Mouse (Mus musculus): Measurements from ENCODE around the gene Sec14l4. TPM values are rescaled to one million over a fixed set of nuclear protein-coding genes. Genes with fewer than 3 reads are reported as not detected.

Gene Sec14l4
- polyA plus RNA-seq, 1 experiment from 2014 or later = 35.9 TPM

DNA sequence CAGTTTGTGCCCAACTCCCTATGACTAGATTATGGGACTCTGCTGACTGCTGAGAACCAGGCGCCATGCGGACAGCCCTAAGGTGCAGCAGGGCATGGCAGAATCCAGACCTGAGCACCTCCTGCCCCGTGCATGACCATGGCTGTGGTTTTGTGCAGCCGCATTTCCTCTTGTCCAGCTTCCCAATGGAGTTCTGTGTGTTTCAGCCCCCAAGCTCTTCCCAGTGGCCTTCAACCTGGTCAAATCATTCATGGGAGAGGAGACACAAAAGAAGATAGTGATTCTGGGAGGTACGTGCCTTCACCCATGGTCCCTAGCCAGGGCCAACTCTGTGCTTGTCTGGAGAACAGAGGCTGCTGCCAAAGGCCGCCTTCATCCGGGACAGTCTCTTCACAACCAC lies 11.8 kb downstream of the Sec14l4 start:
- H3K4me3 ChIP-seq (ENCODE audit: low read depth, low read length) = no peak overlapping the region
- WGBS = 91% methylated on average over 7 of the region's 7 CpGs
- no peak overlapping the region for H3K9ac ChIP-seq (replicated peaks; ENCODE audit: low read depth)
- no peak overlapping the region for H3K27ac ChIP-seq (ENCODE audit: low read length)
- no peaks in the 10 kb centered on the region for H3K36me3 ChIP-seq (ENCODE audit: insufficient read depth, low read length)
- DNase-seq (ENCODE audit: low spot score) (no peak), ATAC-seq (no peak)
- no peak overlapping the region for H3K4me2 ChIP-seq (replicated peaks; ENCODE audit: low read depth, low read length)
- H3K4me1 ChIP-seq (ENCODE audit: insufficient read depth, low read depth, low read length) = no peaks in the 10 kb centered on the region
- TF ChIP-seq EP300 (IDR thresholded peaks at IDR 0.05) (no peak), CTCF (IDR thresholded peaks at IDR 0.05) (no peak)
- no peaks in the 10 kb centered on the region for H3K27me3 ChIP-seq (replicated peaks; ENCODE audit: insufficient read depth, low read length)
- H3K9me3 ChIP-seq (ENCODE audit: low read length) = no peaks in the 10 kb centered on the region

DNA sequence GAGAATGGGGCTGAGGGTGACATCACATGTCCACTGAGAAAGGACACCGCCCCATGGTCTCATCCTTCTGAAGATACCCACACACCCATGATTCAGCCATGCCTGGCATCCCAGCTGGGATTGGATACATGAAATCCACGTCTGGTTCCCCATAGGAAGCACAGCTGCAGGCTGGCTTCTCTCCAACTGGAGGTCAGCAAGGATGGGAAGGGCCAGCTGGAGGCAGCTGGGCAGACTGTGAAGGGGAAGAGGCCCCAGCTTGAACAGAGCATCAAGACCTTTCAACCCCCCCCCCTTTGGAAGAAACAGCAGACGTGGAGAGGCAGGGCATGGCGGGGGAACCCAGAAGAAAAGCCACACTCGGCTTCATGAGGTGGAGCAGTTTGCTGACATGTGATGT lies 15.3 kb downstream of the Sec14l4 start:
- H3K4me2 ChIP-seq (replicated peaks; ENCODE audit: low read depth, low read length) = no peak overlapping the region
- no peaks in the 10 kb centered on the region for H3K27me3 ChIP-seq (replicated peaks; ENCODE audit: insufficient read depth, low read length)
- H3K4me1 ChIP-seq (ENCODE audit: insufficient read depth, low read depth, low read length) = no peaks in the 10 kb centered on the region
- WGBS = 54% methylated on average over 5 of the region's 5 CpGs
- H3K27ac ChIP-seq (ENCODE audit: low read length) = no peak overlapping the region
- no peak overlapping the region for H3K9ac ChIP-seq (replicated peaks; ENCODE audit: low read depth)
- peak; percentile 45 for DNase-seq (ENCODE audit: low spot score)
- H3K9me3 ChIP-seq (ENCODE audit: low read length) = no peaks in the 10 kb centered on the region
- TF ChIP-seq CTCF (IDR thresholded peaks at IDR 0.05) (no peak), EP300 (IDR thresholded peaks at IDR 0.05) (no peak)
- ATAC-seq = peak; percentile 37
- no peak overlapping the region for H3K4me3 ChIP-seq (ENCODE audit: low read depth, low read length)
- no peaks in the 10 kb centered on the region for H3K36me3 ChIP-seq (ENCODE audit: insufficient read depth, low read length)

DNA sequence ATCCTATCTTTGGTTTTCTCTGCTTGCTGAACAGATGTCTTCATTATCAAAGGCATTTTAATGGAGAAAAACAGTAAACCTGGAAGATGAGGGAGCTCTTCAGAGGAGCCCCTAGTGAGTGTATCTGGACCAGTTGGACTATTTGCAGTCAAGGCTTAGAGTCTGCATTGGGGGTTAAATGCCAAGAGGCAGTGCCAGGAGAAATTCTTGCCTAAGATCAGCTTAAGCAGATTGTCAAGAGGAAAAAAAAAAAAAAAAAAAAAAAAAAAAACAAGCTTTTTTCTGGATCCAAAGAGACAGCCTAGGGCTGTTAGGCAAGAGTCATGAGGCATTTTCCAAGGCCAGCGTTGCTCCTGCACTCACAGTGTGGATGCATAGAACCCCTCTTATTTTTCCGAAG lies 16.5 kb downstream of the Sec14l4 start:
- H3K4me2 ChIP-seq (replicated peaks; ENCODE audit: low read depth, low read length) = no peak overlapping the region
- DNase-seq (ENCODE audit: low spot score) = peak; percentile 28
- 67% methylated on average over 2 of the region's 2 CpGs for WGBS

DNA sequence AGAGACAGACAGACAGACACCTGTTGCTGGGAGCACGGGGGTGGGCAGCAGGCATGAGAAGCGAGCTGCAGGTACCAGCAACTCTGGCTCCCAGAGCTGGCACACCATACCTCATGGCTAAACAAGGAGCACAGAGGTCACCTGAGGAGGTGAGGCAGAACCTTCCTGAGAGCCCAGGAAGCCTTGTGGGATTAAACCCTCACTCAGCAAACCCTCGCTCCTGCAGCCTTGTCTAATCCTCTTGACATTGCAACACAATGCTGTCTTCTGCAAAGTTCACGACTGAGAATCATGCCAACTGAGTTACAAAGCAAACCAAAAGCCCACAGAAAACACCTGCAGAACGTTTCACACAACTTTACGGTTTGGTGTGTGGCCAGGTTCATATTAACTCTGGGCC lies 17.2 kb downstream of the Sec14l4 start:
- H3K27me3 ChIP-seq (replicated peaks; ENCODE audit: insufficient read depth, low read length) = no peaks in the 10 kb centered on the region
- H3K9me3 ChIP-seq (ENCODE audit: low read length) = no peaks in the 10 kb centered on the region
- H3K36me3 ChIP-seq (ENCODE audit: insufficient read depth, low read length) = no peaks in the 10 kb centered on the region
- TF ChIP-seq CTCF (IDR thresholded peaks at IDR 0.05) = no peak
- TF ChIP-seq EP300 (IDR thresholded peaks at IDR 0.05) = no peak
- WGBS = 76% methylated on average over 6 of the region's 6 CpGs
- H3K27ac ChIP-seq (ENCODE audit: low read length) = no peak overlapping the region
- H3K9ac ChIP-seq (replicated peaks; ENCODE audit: low read depth) = no peak overlapping the region
- H3K4me3 ChIP-seq (ENCODE audit: low read depth, low read length) = no peak overlapping the region
- DNase-seq (ENCODE audit: low spot score) (no peak), ATAC-seq (no peak)
- no peaks in the 10 kb centered on the region for H3K4me1 ChIP-seq (ENCODE audit: insufficient read depth, low read depth, low read length)
- H3K4me2 ChIP-seq (replicated peaks; ENCODE audit: low read depth, low read length) = no peak overlapping the region

More for the DNA sequence above, 16.5 kb downstream of the Sec14l4 start:
- Histone ChIP-seq H3K9ac (replicated peaks; ENCODE audit: low read depth) (no peak overlapping the region), H3K27ac (ENCODE audit: low read length) (no peak overlapping the region), H3K4me1 (ENCODE audit: insufficient read depth, low read depth, low read length) (no peaks in the 10 kb centered on the region), H3K36me3 (ENCODE audit: insufficient read depth, low read length) (no peaks in the 10 kb centered on the region), H3K27me3 (replicated peaks; ENCODE audit: insufficient read depth, low read length) (no peaks in the 10 kb centered on the region), H3K9me3 (ENCODE audit: low read length) (no peaks in the 10 kb centered on the region), H3K4me3 (ENCODE audit: low read depth, low read length) (no peak overlapping the region)
- TF ChIP-seq EP300 (IDR thresholded peaks at IDR 0.05) (no peak), CTCF (IDR thresholded peaks at IDR 0.05) (no peak)
- peak; percentile 35 for ATAC-seq

DNA sequence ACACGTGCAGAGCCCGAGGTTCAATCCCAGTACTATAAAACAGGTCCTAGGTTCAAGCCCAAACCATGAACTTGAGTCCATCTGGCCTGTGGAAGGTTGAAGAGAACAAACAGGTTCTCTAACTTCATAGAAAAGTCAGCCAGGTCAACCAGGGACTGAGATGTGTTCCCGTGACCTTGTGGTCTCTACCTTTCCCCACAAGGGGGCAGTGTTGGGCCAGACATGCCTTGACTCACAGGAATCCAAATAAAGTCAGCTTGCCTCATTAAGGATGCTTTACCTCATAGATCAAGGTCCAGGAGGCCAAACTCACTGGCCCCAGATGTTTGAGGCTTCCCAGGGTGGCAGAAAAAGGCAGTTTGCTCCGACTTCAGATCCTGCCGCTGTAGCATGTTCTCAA lies 22.3 kb downstream of the Sec14l4 start:
- Histone ChIP-seq H3K4me1 (ENCODE audit: insufficient read depth, low read depth, low read length) (no peaks in the 10 kb centered on the region), H3K36me3 (ENCODE audit: insufficient read depth, low read length) (no peaks in the 10 kb centered on the region), H3K9me3 (ENCODE audit: low read length) (no peaks in the 10 kb centered on the region), H3K27ac (ENCODE audit: low read length) (no peak overlapping the region), H3K4me2 (replicated peaks; ENCODE audit: low read depth, low read length) (no peak overlapping the region), H3K4me3 (ENCODE audit: low read depth, low read length) (no peak overlapping the region), H3K9ac (replicated peaks; ENCODE audit: low read depth) (no peak overlapping the region), H3K27me3 (replicated peaks; ENCODE audit: insufficient read depth, low read length) (no peaks in the 10 kb centered on the region)
- ATAC-seq (peak; percentile 72), DNase-seq (ENCODE audit: low spot score) (peak; percentile 78)
- 19% methylated on average over 5 of the region's 5 CpGs for WGBS
- no peak for TF ChIP-seq EP300 (IDR thresholded peaks at IDR 0.05)
- peak; percentile 92 for TF ChIP-seq CTCF (IDR thresholded peaks at IDR 0.05)

DNA sequence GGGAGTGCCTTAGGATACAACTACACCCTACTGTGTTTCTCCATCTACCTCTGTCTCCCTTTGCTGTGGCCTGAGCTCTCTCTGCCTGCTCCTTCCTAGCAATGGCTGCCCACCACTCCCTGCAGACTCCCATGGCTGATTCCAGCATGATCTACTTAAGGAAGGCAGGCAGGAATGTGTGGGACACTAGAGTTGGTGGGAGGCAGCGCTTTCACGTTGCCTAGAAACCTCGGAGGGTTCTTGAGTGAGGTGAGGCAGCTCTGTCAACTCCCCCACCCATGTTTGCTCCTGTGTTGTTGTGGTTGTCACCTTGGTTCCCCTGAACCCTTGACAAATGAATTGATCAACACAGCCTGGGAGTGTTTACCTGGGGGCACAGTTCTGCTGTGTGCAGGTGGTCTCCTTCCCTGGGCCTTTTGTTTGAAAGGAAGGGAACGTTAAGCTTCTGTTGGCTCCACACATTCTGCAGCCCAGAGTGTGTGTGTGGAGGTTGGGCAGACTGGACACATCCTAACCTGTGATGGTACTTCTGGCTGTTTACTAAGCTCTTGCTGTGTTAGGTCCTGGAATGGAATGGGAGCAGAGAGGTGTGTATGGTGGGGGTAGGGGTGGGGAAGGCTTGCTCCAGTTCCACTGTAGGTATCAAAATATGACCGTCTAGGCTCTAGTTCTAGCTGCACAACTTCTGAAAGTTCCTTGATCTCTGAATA lies 29.8 kb downstream of the Sec14l4 start:
- Histone ChIP-seq H3K27ac (ENCODE audit: low read length) (peak overlapping the region; percentile 89), H3K27me3 (replicated peaks; ENCODE audit: insufficient read depth, low read length) (no peaks in the 10 kb centered on the region), H3K9ac (replicated peaks; ENCODE audit: low read depth) (no peak overlapping the region), H3K36me3 (ENCODE audit: insufficient read depth, low read length) (no peaks in the 10 kb centered on the region), H3K4me2 (replicated peaks; ENCODE audit: low read depth, low read length) (0 out of 2 replicates have a peak overlapping the region, but pooled peaks have one; percentile 11), H3K4me3 (ENCODE audit: low read depth, low read length) (no peak overlapping the region), H3K4me1 (ENCODE audit: insufficient read depth, low read depth, low read length) (peaks cover 16% of the 10 kb centered on the region; the same call in 1 of the 2 replicates), H3K9me3 (ENCODE audit: low read length) (no peaks in the 10 kb centered on the region)
- 39% methylated on average over 5 of the region's 5 CpGs for WGBS
- peak; percentile 91 for DNase-seq (ENCODE audit: low spot score)
- no peak for TF ChIP-seq CTCF (IDR thresholded peaks at IDR 0.05)
- peak; percentile 95 for TF ChIP-seq EP300 (IDR thresholded peaks at IDR 0.05)
- peak; percentile 89 for ATAC-seq

Measured in lung, postnatal 0 days (tissue).